Mouse (Mus musculus): ENCODE results near the gene Tspan12.

- TF ChIP-seq POLR2A (IDR thresholded peaks at IDR 0.05; ENCODE audit: borderline replicate concordance, control insufficient read depth, low read depth, low read length): no peak
- no peak for TF ChIP-seq CTCF (IDR thresholded peaks at IDR 0.05; ENCODE audit: control insufficient read depth, insufficient read depth, low read length)
Observed at GRCm38 (mm10) chr6:21769447-21769809, 82.9 kb downstream of the Tspan12 start.

All from bone marrow, adult 2 months (tissue).